Mouse (Mus musculus): ENCODE data around the gene Cfap126.
"Not testable (repeated sequence)": the region's sequence is repeated elsewhere in the genome, so short reads cannot be mapped to it uniquely, and the experiment has no call there.

Cfap126 gene

GRCm38 (mm10) chr1:171113873-171114299 lies at the start of gene Cfap126:
TSS of gene Cfap126 (plus strand) at chr1:171113918.
- DNase-seq (ENCODE audit: low read depth): peak; percentile 76

- peak; percentile 78 for DNase-seq (ENCODE audit: low read depth)
These were observed 49.1 kb upstream of the Cfap126 start, which contains the start of gene Fcgr3 for GRCm38 (mm10) chr1:171064491-171065242. TSS of gene Fcgr3 (minus strand) at chr1:171064935.

GRCm38 (mm10) chr1:171065243-171065587 lies 48.5 kb upstream of the Cfap126 start:
- DNase-seq (ENCODE audit: low read depth): not testable (repeated sequence)

GRCm38 (mm10) chr1:171065768-171066167 lies 48.0 kb upstream of the Cfap126 start:
- DNase-seq (ENCODE audit: low read depth): not testable (repeated sequence)

GRCm38 (mm10) chr1:171066583-171066982 lies 47.1 kb upstream of the Cfap126 start:
- not testable (repeated sequence) for DNase-seq (ENCODE audit: low read depth)

- peak; percentile 45 for DNase-seq (ENCODE audit: low read depth)
These were observed 45.8 kb upstream of the Cfap126 start for GRCm38 (mm10) chr1:171067928-171068327.

- peak; percentile 63 for DNase-seq (ENCODE audit: low read depth)
These were observed 44.2 kb upstream of the Cfap126 start for GRCm38 (mm10) chr1:171069508-171069907.

- DNase-seq (ENCODE audit: low read depth): not testable (repeated sequence)
These were observed 42.8 kb upstream of the Cfap126 start for GRCm38 (mm10) chr1:171070879-171071278.

- DNase-seq (ENCODE audit: low read depth): not testable (repeated sequence)
These were observed 42.0 kb upstream of the Cfap126 start for GRCm38 (mm10) chr1:171071726-171072125.

GRCm38 (mm10) chr1:171072217-171072616 lies 41.5 kb upstream of the Cfap126 start:
- not testable (repeated sequence) for DNase-seq (ENCODE audit: low read depth)

- DNase-seq (ENCODE audit: low read depth): peak; percentile 48
These were observed 39.4 kb upstream of the Cfap126 start for GRCm38 (mm10) chr1:171074283-171074682.

- not testable (repeated sequence) for DNase-seq (ENCODE audit: low read depth)
These were observed 37.5 kb upstream of the Cfap126 start for GRCm38 (mm10) chr1:171076176-171076575.

- not testable (repeated sequence) for DNase-seq (ENCODE audit: low read depth)
These were observed 36.5 kb upstream of the Cfap126 start for GRCm38 (mm10) chr1:171077192-171077591.

- not testable (repeated sequence) for DNase-seq (ENCODE audit: low read depth)
These were observed 35.8 kb upstream of the Cfap126 start for GRCm38 (mm10) chr1:171077955-171078354.

- DNase-seq (ENCODE audit: low read depth): peak; percentile 25
These were observed 35.3 kb upstream of the Cfap126 start for GRCm38 (mm10) chr1:171078419-171078818.

- DNase-seq (ENCODE audit: low read depth): not testable (repeated sequence)
These were observed 34.4 kb upstream of the Cfap126 start for GRCm38 (mm10) chr1:171079345-171079744.

GRCm38 (mm10) chr1:171079825-171080224 lies 33.9 kb upstream of the Cfap126 start:
- not testable (repeated sequence) for DNase-seq (ENCODE audit: low read depth)

GRCm38 (mm10) chr1:171081512-171082231 lies 32.0 kb upstream of the Cfap126 start:
- DNase-seq (ENCODE audit: low read depth): not testable (repeated sequence)

GRCm38 (mm10) chr1:171085718-171086117 lies 28.0 kb upstream of the Cfap126 start:
- no peak for DNase-seq (ENCODE audit: low read depth)

- DNase-seq (ENCODE audit: low read depth): not testable (repeated sequence)
These were observed 25.4 kb upstream of the Cfap126 start for GRCm38 (mm10) chr1:171088237-171088869.

- no peak for DNase-seq (ENCODE audit: low read depth)
These were observed 23.8 kb upstream of the Cfap126 start for GRCm38 (mm10) chr1:171089891-171090290.

GRCm38 (mm10) chr1:171090761-171091160 lies 23.0 kb upstream of the Cfap126 start:
- DNase-seq (ENCODE audit: low read depth): no peak
